Mouse (Mus musculus) neural tube, embryonic 13.5 days (tissue): ENCODE results near the gene Tgif2. TPM values are rescaled to one million over a fixed set of nuclear protein-coding genes. Genes with fewer than 3 reads are reported as not detected.
"Not testable (repeated sequence)": the region's sequence is repeated elsewhere in the genome, so short reads cannot be mapped to it uniquely, and the experiment has no call there.

Experiments used
- ATAC-seq: fragments of 200-750 bp; cut with Nextera tagmentation; 2 replicates; pipeline ENCODE4 v1.8.0; 2017; ENCODE audit warnings: low read depth, mild to moderate bottlenecking, moderate TSS enrichment, moderate library complexity
- H3K27ac ChIP-seq: fragments of 300-500 bp; sonication (generic); replicated peaks from 2 replicates; pipeline ENCODE4 v1.5.1; 2015; ENCODE audit warnings: moderate library complexity, mild to moderate bottlenecking, inconsistent platforms
- H3K27me3 ChIP-seq: fragments of 300-500 bp; sonication (generic); 2 replicates; pipeline ENCODE4 v1.6.1; 2015; ENCODE audit warnings: mild to moderate bottlenecking, inconsistent platforms
- H3K36me3 ChIP-seq: fragments of 300-500 bp; sonication (generic); 2 replicates; pipeline ENCODE4 v1.6.1; 2015; ENCODE audit warnings: mild to moderate bottlenecking, inconsistent platforms
- H3K4me1 ChIP-seq: fragments of 300-500 bp; sonication (generic); replicated peaks from 2 replicates; pipeline ENCODE4 v1.6.1; 2015; ENCODE audit warnings: inconsistent platforms
- H3K4me2 ChIP-seq: fragments of 300-500 bp; sonication (generic); 2 replicates; pipeline ENCODE4 v1.6.1; 2015; ENCODE audit warnings: inconsistent platforms, mild to moderate bottlenecking, moderate library complexity
- H3K4me3 ChIP-seq: fragments of 300-500 bp; sonication (generic); 2 replicates; pipeline ENCODE4 v1.5.1; 2015; ENCODE audit warnings: mild to moderate bottlenecking, inconsistent platforms
- H3K9ac ChIP-seq: fragments of 300-500 bp; sonication (generic); 2 replicates; pipeline ENCODE4 v1.6.1; 2015; ENCODE audit warnings: moderate library complexity, mild to moderate bottlenecking, inconsistent platforms
- H3K9me3 ChIP-seq: fragments of 300-500 bp; sonication (generic); 2 replicates; pipeline ENCODE4 v1.6.1; 2016; ENCODE audit warnings: inconsistent platforms
- WGBS: fragments of 180-500 bp; shearing (Covaris S2); methylation state at CpG from one replicate; pipeline ENCODE4 v1.1.7; 2015; 5-methylcytosine and 5-hydroxymethylcytosine counted together
- polyA plus RNA-seq: library from polyadenylated mRNA; unstranded; fragments of >200 nt; fragmentation: Nextera tagmentation; extraction: Ambion mirVana; gene quantifications from 2 replicates; pipeline ENCODE4 v1.2.1, GENCODE M21; 2015

The Tgif2 gene
- polyA plus RNA-seq, 1 experiment from 2014 or later, result 24.1 TPM

DNA sequence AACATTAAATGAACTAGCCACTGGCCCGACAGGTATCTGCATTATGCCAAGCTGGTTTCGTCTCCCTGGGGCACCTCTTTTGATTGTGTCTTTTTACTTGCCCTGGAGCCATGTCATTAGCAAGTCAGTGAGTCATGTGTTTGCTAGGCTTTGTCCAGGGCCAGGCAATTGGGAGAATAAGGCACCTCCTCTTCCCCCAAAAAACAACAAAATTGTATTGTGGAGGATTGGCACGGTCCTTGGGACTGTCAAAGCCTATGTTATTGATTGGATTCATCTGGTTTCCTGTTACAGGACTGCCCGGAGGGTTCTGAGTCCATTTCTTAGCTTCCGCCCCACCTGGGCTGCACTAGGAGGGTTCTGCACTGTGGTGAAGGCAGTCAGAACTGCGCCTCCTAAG lies 7.8 kb downstream of the Tgif2 start:
- ATAC-seq, result no peak
- Histone ChIP-seq H3K4me3 (no peak overlapping the region), H3K9me3 (no peaks in the 10 kb centered on the region), H3K27me3 (no peaks in the 10 kb centered on the region), H3K36me3 (peaks cover 36% of the 10 kb centered on the region), H3K4me2 (no peak overlapping the region), H3K27ac (no peak overlapping the region), H3K9ac (0 out of 2 replicates have a peak overlapping the region, but pooled peaks have one; percentile 28), H3K4me1 (peaks cover 51% of the 10 kb centered on the region)
- WGBS, result 47% methylated on average over 6 of the region's 6 CpGs

DNA sequence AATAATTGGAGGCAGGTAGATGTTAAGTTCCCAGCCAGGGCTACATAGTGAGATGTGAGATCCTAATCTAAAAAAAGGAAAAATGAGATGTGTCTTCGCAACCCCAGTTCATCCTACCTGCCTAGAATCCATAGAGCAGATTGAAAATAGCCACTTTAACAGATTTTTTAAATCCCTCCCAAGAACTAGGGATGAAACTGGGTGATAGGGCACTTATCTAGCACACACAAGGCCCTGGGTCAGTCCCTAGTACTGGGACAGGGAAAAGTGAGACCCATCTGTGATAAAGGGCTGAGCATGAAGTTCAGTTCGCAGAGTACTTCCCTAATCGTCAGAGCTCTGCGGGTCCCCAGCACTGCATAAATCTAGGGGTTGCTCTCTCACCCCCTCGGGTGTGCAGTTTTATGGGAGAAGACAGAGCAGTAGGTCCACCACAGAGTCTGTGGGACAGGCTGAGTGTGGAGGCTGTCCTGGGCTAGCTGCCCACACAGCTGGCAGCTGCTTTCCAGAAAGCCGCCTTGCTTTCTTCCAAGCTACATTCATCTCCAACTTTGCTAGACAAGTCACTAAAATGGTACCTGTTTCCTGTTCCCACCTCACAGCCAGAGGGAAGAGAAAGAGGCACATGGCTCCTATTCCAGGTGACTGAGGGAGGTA lies 8.8 kb downstream of the Tgif2 start:
- Histone ChIP-seq H3K4me1 (peaks cover 41% of the 10 kb centered on the region), H3K27ac (no peak overlapping the region), H3K4me3 (no peak overlapping the region), H3K9ac (0 out of 2 replicates have a peak overlapping the region, but pooled peaks have one; percentile 22), H3K27me3 (no peaks in the 10 kb centered on the region), H3K36me3 (peaks cover 40% of the 10 kb centered on the region), H3K4me2 (no peak overlapping the region), H3K9me3 (no peaks in the 10 kb centered on the region)
- 78% methylated on average over 6 of the region's 6 CpGs for WGBS
- ATAC-seq, result no peak

DNA sequence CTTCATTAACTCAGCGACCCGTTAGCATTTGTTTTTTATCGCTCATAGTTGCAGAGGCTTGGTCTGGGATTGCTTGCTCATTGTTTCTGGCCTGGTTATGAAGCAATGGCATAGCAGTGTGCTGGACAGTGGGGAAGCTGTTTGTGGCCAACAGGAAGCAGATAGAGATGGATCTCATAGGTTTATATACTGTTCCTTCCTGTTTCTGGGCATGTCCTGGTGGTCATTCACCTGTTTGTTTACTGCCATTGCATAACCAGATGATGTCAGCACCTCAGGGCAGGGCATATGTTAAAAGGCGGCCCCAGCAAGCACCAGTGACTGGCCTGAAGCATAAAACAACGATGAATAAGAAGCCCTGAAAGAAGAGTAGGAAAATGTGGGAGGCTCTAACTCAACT lies 10.7 kb downstream of the Tgif2 start:
- no peak for ATAC-seq
- peaks cover 40% of the 10 kb centered on the region for H3K36me3 ChIP-seq

DNA sequence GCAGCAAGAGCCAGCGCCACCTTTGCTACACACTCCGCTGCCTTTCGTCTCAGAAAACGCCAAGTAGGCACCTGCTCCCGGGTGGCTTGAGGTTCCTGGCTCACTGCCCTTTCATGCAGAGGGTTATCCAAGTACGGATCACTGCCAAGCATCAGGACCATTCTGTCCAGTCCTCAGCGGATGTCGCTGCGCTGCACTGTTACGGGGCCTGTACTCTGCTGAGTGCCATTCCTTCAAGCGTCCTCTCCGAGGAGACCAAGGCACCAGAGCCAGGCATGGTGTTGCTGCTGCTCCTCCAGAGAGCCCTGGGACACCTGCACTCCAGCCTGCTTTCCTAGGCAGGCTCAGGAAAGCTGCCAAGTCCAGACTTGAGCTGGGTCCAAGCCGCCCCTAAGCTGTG lies 13.8 kb downstream of the Tgif2 start:
- H3K36me3 ChIP-seq, result peaks cover 51% of the 10 kb centered on the region
- not testable (repeated sequence) for H3K4me2 ChIP-seq, H3K4me1 ChIP-seq, H3K9me3 ChIP-seq, H3K27ac ChIP-seq, H3K9ac ChIP-seq, H3K4me3 ChIP-seq, H3K27me3 ChIP-seq
- WGBS, result 65% methylated on average over 8 of the region's 13 CpGs
- peak; percentile 51 for ATAC-seq

More for the DNA sequence above, 10.7 kb downstream of the Tgif2 start:
- Histone ChIP-seq H3K4me2 (no peak overlapping the region), H3K9me3 (no peaks in the 10 kb centered on the region), H3K9ac (no peak overlapping the region), H3K4me3 (no peak overlapping the region), H3K4me1 (peaks cover 23% of the 10 kb centered on the region), H3K27ac (no peak overlapping the region), H3K27me3 (no peaks in the 10 kb centered on the region)
- WGBS, result 89% methylated on average over 5 of the region's 5 CpGs

DNA sequence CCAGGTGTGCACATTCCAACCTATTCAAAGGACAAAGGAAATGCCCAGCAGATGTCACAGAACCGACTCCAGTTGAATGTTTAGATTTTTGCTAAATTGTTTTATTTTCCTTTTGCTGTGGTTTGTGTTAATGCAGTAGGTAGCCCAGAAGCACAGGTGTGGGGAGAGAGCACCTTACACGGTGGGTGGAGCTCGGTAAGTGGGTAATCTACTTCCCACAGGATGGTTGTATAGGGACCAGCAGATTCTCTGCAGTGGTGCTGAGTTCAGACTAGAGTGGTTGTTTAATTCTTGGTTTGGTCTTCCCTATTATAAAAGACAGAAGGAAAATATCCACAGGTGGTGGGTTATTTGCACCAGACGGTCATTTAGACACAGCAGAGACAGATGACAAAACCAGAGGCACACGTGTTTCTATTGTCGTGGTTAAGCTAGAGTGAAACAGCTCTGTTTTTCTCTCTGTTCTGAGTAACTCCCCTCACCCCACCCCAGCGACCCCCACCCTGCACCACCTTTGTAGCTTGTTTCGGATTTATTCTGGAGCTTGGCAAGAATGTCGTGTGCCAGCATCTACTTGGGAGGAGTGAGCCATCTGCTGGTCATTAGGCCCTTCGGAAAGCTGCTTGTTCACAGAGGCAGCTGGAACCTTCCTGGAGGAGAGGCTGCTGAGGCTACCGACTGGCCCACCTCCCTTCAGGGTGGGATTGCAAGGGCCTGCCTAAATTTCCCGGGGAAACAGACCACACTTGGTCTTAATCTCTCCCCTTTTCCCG lies 14.4 kb downstream of the Tgif2 start:
- peak; percentile 69; the same call in 1 of the 2 replicates for ATAC-seq
- 47% methylated on average over 13 of the region's 13 CpGs for WGBS

GRCm38 (mm10) chr2:156856311-156856710 lies 16.5 kb downstream of the Tgif2 start:
- H3K9me3 ChIP-seq, result no peaks in the 10 kb centered on the region
- H3K4me1 ChIP-seq, result peaks cover 15% of the 10 kb centered on the region
- H3K27ac ChIP-seq, result no peak overlapping the region
- H3K9ac ChIP-seq, result no peak overlapping the region
- no peaks in the 10 kb centered on the region for H3K27me3 ChIP-seq
- 91% methylated on average over 1 of the region's 1 CpGs for WGBS
- H3K4me2 ChIP-seq, result no peak overlapping the region
- H3K36me3 ChIP-seq, result peaks cover 38% of the 10 kb centered on the region
- ATAC-seq, result no peak
- H3K4me3 ChIP-seq, result no peak overlapping the region

More for the DNA sequence above, 14.4 kb downstream of the Tgif2 start:
- not testable (repeated sequence) for H3K4me3 ChIP-seq, H3K9ac ChIP-seq, H3K27ac ChIP-seq, H3K9me3 ChIP-seq, H3K27me3 ChIP-seq, H3K4me2 ChIP-seq, H3K4me1 ChIP-seq
- H3K36me3 ChIP-seq, result peaks cover 46% of the 10 kb centered on the region

DNA sequence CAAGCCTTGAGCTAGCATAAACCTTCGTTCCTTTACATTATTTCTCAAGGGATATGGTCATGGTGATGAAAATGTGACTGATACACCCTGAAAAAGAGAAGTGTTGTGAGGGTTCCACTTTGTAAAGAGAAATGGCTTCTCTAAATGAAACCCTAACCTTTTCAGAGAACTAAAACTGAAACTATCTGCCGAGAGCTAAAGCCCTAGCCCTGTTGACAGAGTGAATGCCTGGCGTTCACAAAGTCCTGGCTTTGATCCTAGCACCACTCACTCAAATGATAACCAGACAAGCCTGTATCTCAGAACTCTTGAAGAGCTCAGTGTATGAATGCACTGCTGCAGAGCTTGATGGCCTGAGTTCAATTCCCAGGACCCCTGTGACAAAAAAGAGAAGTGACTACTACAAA lies 17.6 kb downstream of the Tgif2 start:
- no peak for ATAC-seq
- H3K9ac ChIP-seq, result no peak overlapping the region

DNA sequence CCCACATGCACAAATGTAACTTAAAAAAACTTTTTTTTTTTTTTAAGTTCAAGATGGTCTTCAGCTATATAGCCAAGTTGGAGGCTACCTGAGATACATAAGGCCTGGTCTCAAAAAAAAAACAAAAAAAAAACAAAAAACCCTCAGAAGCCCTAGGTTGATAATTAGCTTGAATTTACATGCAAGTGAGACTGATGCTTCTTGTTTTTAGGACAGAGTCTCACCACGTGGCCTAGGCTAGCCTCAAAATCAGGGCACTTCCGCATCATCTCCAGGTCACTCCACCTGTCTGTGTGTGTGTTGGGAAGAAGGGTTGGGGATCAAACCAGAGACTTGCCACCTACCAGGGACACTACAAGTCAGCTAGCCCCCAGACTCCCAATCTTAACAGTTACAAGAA lies 18.0 kb downstream of the Tgif2 start, which contains the start of gene 4930518I15Rik:
4930518I15Rik (minus strand) TSS at position 112 of the 400 bp plus-strand sequence.
- no peak within 1 kb of the TSS for H3K4me2 ChIP-seq
- no peak within 1 kb of the TSS for H3K27ac ChIP-seq
- H3K4me1 ChIP-seq, result peaks cover 22% of the 10 kb centered on the region
- no peak within 1 kb of the TSS for H3K4me3 ChIP-seq
- WGBS, result 88% methylated on average over 2 of the region's 2 CpGs
- ATAC-seq, result no peak
- H3K27me3 ChIP-seq, result no peaks in the 10 kb centered on the region
- peaks cover 23% of the 10 kb centered on the region for H3K36me3 ChIP-seq
- no peak within 1 kb of the TSS for H3K9ac ChIP-seq
- no peaks in the 10 kb centered on the region for H3K9me3 ChIP-seq

More for the DNA sequence above, 17.6 kb downstream of the Tgif2 start:
- no peaks in the 10 kb centered on the region for H3K27me3 ChIP-seq
- H3K4me2 ChIP-seq, result no peak overlapping the region
- no peak overlapping the region for H3K27ac ChIP-seq
- H3K4me3 ChIP-seq, result no peak overlapping the region
- H3K9me3 ChIP-seq, result no peaks in the 10 kb centered on the region
- 81% methylated on average over 3 of the region's 3 CpGs for WGBS
- H3K4me1 ChIP-seq, result peaks cover 22% of the 10 kb centered on the region
- H3K36me3 ChIP-seq, result peaks cover 27% of the 10 kb centered on the region

DNA sequence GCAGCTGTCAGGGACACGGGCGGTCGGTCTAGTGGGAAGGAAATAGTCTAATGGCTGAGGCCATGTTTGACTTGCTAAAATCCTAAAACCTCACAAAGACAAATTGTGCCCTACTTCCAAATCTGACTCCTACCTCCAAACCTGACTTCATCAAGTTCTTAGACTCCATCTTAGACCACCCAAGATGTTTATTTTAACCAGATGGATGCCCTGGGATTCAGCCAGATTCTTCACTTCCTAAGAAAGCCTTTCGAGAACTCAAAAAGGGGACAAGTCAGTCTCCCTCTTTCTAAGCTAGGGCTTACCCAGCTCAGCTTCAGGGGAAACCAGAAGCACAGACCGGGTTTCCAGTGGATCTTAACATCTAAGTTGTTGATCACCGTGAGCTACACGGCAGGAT lies 18.9 kb downstream of the Tgif2 start:
- Histone ChIP-seq H3K9ac (no peak overlapping the region), H3K4me2 (no peak overlapping the region), H3K36me3 (peaks cover 20% of the 10 kb centered on the region), H3K4me1 (peaks cover 24% of the 10 kb centered on the region), H3K27ac (no peak overlapping the region), H3K4me3 (no peak overlapping the region), H3K9me3 (no peaks in the 10 kb centered on the region), H3K27me3 (no peaks in the 10 kb centered on the region)
- WGBS, result 87% methylated on average over 7 of the region's 7 CpGs
- no peak for ATAC-seq

GRCm38 (mm10) chr2:156862041-156862717 lies 22.4 kb downstream of the Tgif2 start:
- peak; percentile 28 for ATAC-seq
- 0% methylated on average over 19 of the region's 19 CpGs for WGBS

GRCm38 (mm10) chr2:156862772-156863486 lies 23.1 kb downstream of the Tgif2 start, which contains the start of gene Rab5if:
Gene Rab5if (plus strand): TSS chr2:156863128.
- peak within 1 kb of the TSS; percentile 98 for H3K9ac ChIP-seq
- no peaks in the 10 kb centered on the region for H3K27me3 ChIP-seq
- peak within 1 kb of the TSS; percentile 96 for H3K27ac ChIP-seq
- H3K9me3 ChIP-seq, result no peaks in the 10 kb centered on the region
- WGBS, result under 1% methylated on average over 97 of the region's 98 CpGs
- ATAC-seq, result peak; percentile 95
- H3K4me3 ChIP-seq, result peak within 1 kb of the TSS; percentile 99
- peak within 1 kb of the TSS; percentile 97 for H3K4me2 ChIP-seq
- H3K36me3 ChIP-seq, result peaks cover 33% of the 10 kb centered on the region
- peaks cover 48% of the 10 kb centered on the region for H3K4me1 ChIP-seq

More at GRCm38 (mm10) chr2:156862041-156862717, 22.4 kb downstream of the Tgif2 start:
- peaks cover 48% of the 10 kb centered on the region for H3K4me1 ChIP-seq
- peak overlapping the region; percentile 96 for H3K27ac ChIP-seq
- peak overlapping the region; percentile 99 for H3K4me3 ChIP-seq
- no peaks in the 10 kb centered on the region for H3K9me3 ChIP-seq
- H3K4me2 ChIP-seq, result peak overlapping the region; percentile 72
- H3K9ac ChIP-seq, result peak overlapping the region; percentile 80
- peaks cover 28% of the 10 kb centered on the region for H3K36me3 ChIP-seq
- no peaks in the 10 kb centered on the region for H3K27me3 ChIP-seq
